Mouse (Mus musculus) stomach, postnatal 0 days (tissue): Measurements from ENCODE around the gene Lcn4. TPM values are rescaled to one million over a fixed set of nuclear protein-coding genes. Genes with fewer than 3 reads are reported as not detected.

Source experiments
- ATAC-seq: fragments of 200-750 bp; cut with Nextera tagmentation; 2 replicates; pipeline ENCODE4 v1.8.0; 2017; ENCODE audit not compliant: low FRiP score, low TSS enrichment
- DNase-seq: peaks from one replicate; pipeline ENCODE4 v3.0.0-alpha.2; 2016; ENCODE audit warnings: low spot score
- H3K27ac ChIP-seq: fragments of 300-500 bp; sonication (generic); replicated peaks from 2 replicates; pipeline ENCODE4 v1.5.1; 2014; ENCODE audit warnings: mild to moderate bottlenecking, control low read depth
- H3K27me3 ChIP-seq: fragments of 300-500 bp; sonication (generic); 2 replicates; pipeline ENCODE4 v1.6.1; 2014; ENCODE audit warnings: low read length; ENCODE audit not compliant: control insufficient read depth, insufficient read depth
- H3K36me3 ChIP-seq: fragments of 300-500 bp; sonication (generic); 2 replicates; pipeline ENCODE4 v1.6.1; 2014; ENCODE audit warnings: low read length, mixed read lengths; ENCODE audit not compliant: control insufficient read depth, insufficient read depth
- H3K4me1 ChIP-seq: fragments of 300-500 bp; sonication (generic); replicated peaks from 2 replicates; pipeline ENCODE4 v1.6.1; 2014; ENCODE audit warnings: antibody characterized with exemption; ENCODE audit not compliant: control insufficient read depth, insufficient read depth
- H3K4me2 ChIP-seq: fragments of 300-500 bp; sonication (generic); replicated peaks from 2 replicates; pipeline ENCODE4 v1.6.1; 2014; ENCODE audit warnings: low read depth, mild to moderate bottlenecking, control low read depth, moderate library complexity
- H3K4me3 ChIP-seq: fragments of 300-500 bp; sonication (generic); 2 replicates; pipeline ENCODE4 v1.5.1; 2014; ENCODE audit warnings: low read depth, low read length, control low read depth
- H3K9ac ChIP-seq: fragments of 300-500 bp; sonication (generic); 2 replicates; pipeline ENCODE4 v1.6.1; 2014; ENCODE audit warnings: mild to moderate bottlenecking, low read length, control low read depth, mixed read lengths
- H3K9me3 ChIP-seq: fragments of 300-500 bp; sonication (generic); 2 replicates; pipeline ENCODE4 v1.6.1; 2016; ENCODE audit warnings: low read length; ENCODE audit not compliant: control insufficient read depth
- CTCF ChIP-seq: IDR thresholded peaks from 2 replicates; pipeline ENCODE4 v1.5.1; 2016; ENCODE audit warnings: antibody characterized with exemption, low read depth, mild to moderate bottlenecking, moderate library complexity
- EP300 ChIP-seq: optimal IDR thresholded peaks from 2 replicates; pipeline ENCODE3; 2016; ENCODE audit warnings: antibody characterized with exemption
- WGBS: fragments of 180-500 bp; shearing (Covaris S2); extraction: QIAGEN DNeasy Blood & Tissue Kit; methylation state at CpG from one replicate; pipeline ENCODE4 v1.1.7; 2014; 5-methylcytosine and 5-hydroxymethylcytosine counted together
- polyA plus RNA-seq: library from polyadenylated mRNA; unstranded; fragments of >200 nt; fragmentation: Nextera tagmentation; extraction: Ambion mirVana; gene quantifications from 2 replicates; pipeline ENCODE4 v1.2.1, GENCODE M21; 2015

The Lcn4 gene
- polyA plus RNA-seq, 1 experiment from 2014 or later, result not detected

- Histone ChIP-seq H3K27ac (no peak overlapping the region), H3K27me3 (no peaks in the 10 kb centered on the region), H3K4me2 (no peak overlapping the region), H3K36me3 (no peaks in the 10 kb centered on the region), H3K4me3 (no peak overlapping the region), H3K9me3 (no peaks in the 10 kb centered on the region), H3K4me1 (no peaks in the 10 kb centered on the region), H3K9ac (no peak overlapping the region)
- ATAC-seq (no peak), DNase-seq (no peak)
- 47% methylated on average over 5 of the region's 5 CpGs for WGBS
- TF ChIP-seq EP300, result no peak
- TF ChIP-seq CTCF, result no peak
Observed at GRCm38 (mm10) chr2:26622984-26623383, 48.1 kb downstream of the Lcn4 start.

GRCm38 (mm10) chr2:26621246-26621645 is 49.8 kb downstream of the Lcn4 start:
- Histone ChIP-seq H3K27me3 (no peaks in the 10 kb centered on the region), H3K9ac (no peak overlapping the region), H3K36me3 (no peaks in the 10 kb centered on the region), H3K9me3 (no peaks in the 10 kb centered on the region), H3K27ac (no peak overlapping the region), H3K4me2 (no peak overlapping the region), H3K4me3 (no peak overlapping the region), H3K4me1 (no peaks in the 10 kb centered on the region)
- no peak for ATAC-seq
- DNase-seq, result no peak
- WGBS, result 18% methylated on average over 2 of the region's 2 CpGs
- TF ChIP-seq EP300 (no peak), CTCF (no peak)

GRCm38 (mm10) chr2:26617928-26618327 is 53.2 kb downstream of the Lcn4 start:
- H3K27ac ChIP-seq, result no peak overlapping the region
- H3K9ac ChIP-seq, result no peak overlapping the region
- no peaks in the 10 kb centered on the region for H3K27me3 ChIP-seq
- ATAC-seq (no peak), DNase-seq (no peak)
- no peaks in the 10 kb centered on the region for H3K36me3 ChIP-seq
- H3K4me2 ChIP-seq, result no peak overlapping the region
- TF ChIP-seq EP300, result no peak
- TF ChIP-seq CTCF, result no peak
- no peaks in the 10 kb centered on the region for H3K4me1 ChIP-seq
- 48% methylated on average over 7 of the region's 7 CpGs for WGBS
- H3K9me3 ChIP-seq, result no peaks in the 10 kb centered on the region
- H3K4me3 ChIP-seq, result no peak overlapping the region

Other genes starting within 250 kb of the Lcn4 start
- gene Sec16a, start 226.1 kb downstream of the Lcn4 start, polyA plus RNA-seq, result 10.6 and 11.7 TPM in 2 replicates
- 4.8 and 5.6 TPM in 2 replicates for gene Notch1, start 154.6 kb downstream of the Lcn4 start, polyA plus RNA-seq
- gene Egfl7, start 91.3 kb downstream of the Lcn4 start, polyA plus RNA-seq, result 49.7 and 54.3 TPM in 2 replicates
- gene Gm20532, start 84.6 kb downstream of the Lcn4 start, polyA plus RNA-seq, result 0.18 TPM in 1 of 2 replicates, not detected in the other
- 109 and 120 TPM in 2 replicates for gene Agpat2, start 66.9 kb downstream of the Lcn4 start, polyA plus RNA-seq
- 10.9 and 13.4 TPM in 2 replicates for gene Fam69b, start 42.8 kb downstream of the Lcn4 start, polyA plus RNA-seq
- 0.39 TPM in 2 replicates for gene Abo, start 193.7 kb upstream of the Lcn4 start, polyA plus RNA-seq
- 12.5 and 12.8 TPM in 2 replicates for gene Surf6, start 231.6 kb upstream of the Lcn4 start, polyA plus RNA-seq
- gene Med22, start 239.4 kb upstream of the Lcn4 start, polyA plus RNA-seq, result 22.5 and 23.9 TPM in 2 replicates
- gene Rpl7a, start 239.5 kb upstream of the Lcn4 start, polyA plus RNA-seq, result 477 and 505 TPM in 2 replicates
- gene Surf2, start 245.1 kb upstream of the Lcn4 start, polyA plus RNA-seq, result 26.2 and 26.5 TPM in 2 replicates
- gene Surf1, start 245.2 kb upstream of the Lcn4 start, polyA plus RNA-seq, result 64.7 and 68.2 TPM in 2 replicates